Mouse (Mus musculus): ENCODE measurements around the gene Gp1ba. TPM values are rescaled to one million over a fixed set of nuclear protein-coding genes. Genes with fewer than 3 reads are reported as not detected.

The Gp1ba gene
- polyA plus RNA-seq, 1 experiment from 2014 or later, result 0.15 TPM

DNA sequence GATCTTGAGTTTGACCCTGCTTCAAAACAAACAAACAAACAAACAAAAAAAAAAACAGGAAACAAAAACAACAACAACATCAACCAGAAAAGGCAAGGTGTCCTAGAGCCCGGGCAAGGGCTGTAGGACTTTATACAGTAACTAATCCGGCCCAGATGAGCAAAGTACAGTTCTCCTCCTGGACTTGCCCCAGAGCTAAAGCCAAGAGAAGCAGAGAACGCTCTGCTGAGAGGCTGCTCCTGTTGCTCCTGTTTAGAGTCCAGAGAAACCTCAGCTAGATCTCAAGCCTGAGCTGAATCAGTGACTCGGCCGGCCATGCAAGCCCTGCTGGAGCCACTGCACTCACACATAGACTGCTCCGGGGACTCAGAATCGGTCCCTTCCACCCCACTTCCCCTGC lies 8.8 kb upstream of the Gp1ba start:
- Histone ChIP-seq H3K27me3 (no peaks in the 10 kb centered on the region), H3K9me3 (no peaks in the 10 kb centered on the region), H3K27ac (no peak overlapping the region), H3K4me2 (replicated peaks) (no peak overlapping the region), H3K4me3 (no peak overlapping the region), H3K4me1 (no peaks in the 10 kb centered on the region), H3K36me3 (no peaks in the 10 kb centered on the region), H3K9ac (no peak overlapping the region)
- ATAC-seq (ENCODE audit: insufficient number of reproducible peaks, insufficient read depth, low FRiP score, low TSS enrichment), result no peak
- 73% methylated on average over 7 of the region's 7 CpGs for WGBS

DNA sequence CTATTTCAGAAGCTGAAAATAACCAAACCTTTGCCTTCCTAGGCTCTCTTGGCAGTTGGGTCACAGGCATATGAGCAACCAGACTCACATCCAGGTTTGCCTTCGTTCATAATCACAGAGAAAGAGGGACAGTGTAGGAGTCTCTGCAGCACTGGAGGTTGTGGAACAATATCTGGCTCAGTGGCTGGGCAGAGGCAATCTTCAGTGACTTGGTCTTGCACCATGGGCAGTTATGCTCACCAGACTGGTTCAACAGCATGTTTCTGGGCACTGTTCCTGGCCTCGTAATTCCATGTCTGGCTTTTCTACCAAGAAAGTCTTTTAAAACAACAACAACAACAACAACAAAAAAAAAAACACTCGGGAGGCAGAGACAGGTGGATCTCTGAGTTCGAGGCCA lies 3.3 kb upstream of the Gp1ba start:
- Histone ChIP-seq H3K36me3 (no peaks in the 10 kb centered on the region), H3K27ac (no peak overlapping the region), H3K9me3 (no peaks in the 10 kb centered on the region), H3K27me3 (no peaks in the 10 kb centered on the region), H3K9ac (no peak overlapping the region), H3K4me1 (no peaks in the 10 kb centered on the region), H3K4me3 (no peak overlapping the region), H3K4me2 (replicated peaks) (no peak overlapping the region)
- WGBS, result 78% methylated on average over 4 of the region's 4 CpGs
- no peak for ATAC-seq (ENCODE audit: insufficient number of reproducible peaks, insufficient read depth, low FRiP score, low TSS enrichment)

DNA sequence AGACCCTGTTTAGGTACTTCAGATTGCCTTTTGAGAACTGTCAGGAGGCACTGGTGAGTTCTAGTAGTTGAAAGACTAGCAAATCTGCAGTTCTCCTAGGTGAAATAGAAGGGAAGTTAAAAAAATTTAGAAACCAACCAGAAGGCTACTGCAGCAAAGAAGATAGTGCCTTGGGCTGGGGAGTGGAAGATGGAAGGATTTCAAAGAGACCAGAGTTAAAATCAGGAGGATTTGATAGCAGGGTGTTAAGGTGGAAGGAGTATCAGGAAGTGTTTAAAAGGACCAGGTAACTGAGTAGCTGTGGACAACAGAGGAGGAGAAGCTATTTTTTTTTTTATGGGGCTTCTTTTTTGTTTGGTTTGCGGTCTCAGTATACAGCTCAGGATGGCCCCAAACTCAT lies 1.2 kb upstream of the Gp1ba start:
- Histone ChIP-seq H3K27me3 (no peaks in the 10 kb centered on the region), H3K36me3 (peaks cover 3% of the 10 kb centered on the region; the same call in 1 of the 2 replicates), H3K4me2 (replicated peaks) (no peak overlapping the region), H3K4me1 (no peaks in the 10 kb centered on the region), H3K9ac (no peak overlapping the region), H3K4me3 (no peak overlapping the region), H3K27ac (no peak overlapping the region), H3K9me3 (no peaks in the 10 kb centered on the region)
- WGBS, result 100% methylated on average over 1 of the region's 1 CpGs
- ATAC-seq (ENCODE audit: insufficient number of reproducible peaks, insufficient read depth, low FRiP score, low TSS enrichment), result no peak

DNA sequence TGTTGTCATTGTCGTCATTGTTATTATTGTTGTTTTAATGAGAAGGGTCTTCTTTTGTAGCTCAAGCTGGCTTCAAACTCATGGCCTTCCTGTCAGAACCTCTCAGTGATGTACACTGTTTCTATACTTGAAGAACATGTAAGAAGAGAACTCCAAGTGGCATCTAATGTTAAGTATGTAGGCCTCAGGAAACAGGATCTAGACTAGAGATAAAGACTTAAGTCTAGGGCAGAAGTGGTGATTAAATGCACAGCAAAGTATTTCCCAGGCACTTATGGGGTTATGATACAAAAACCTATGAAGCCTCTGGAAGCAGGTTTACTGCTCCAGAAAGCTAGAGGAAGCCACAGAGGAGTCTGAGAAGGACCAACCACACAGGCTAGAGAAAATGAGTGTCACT lies 629 bp upstream of the Gp1ba start:
- no peak overlapping the region for H3K27ac ChIP-seq
- ATAC-seq (ENCODE audit: insufficient number of reproducible peaks, insufficient read depth, low FRiP score, low TSS enrichment), result no peak
- no peaks in the 10 kb centered on the region for H3K9me3 ChIP-seq
- 82% methylated on average over 1 of the region's 1 CpGs for WGBS
- H3K4me1 ChIP-seq, result no peaks in the 10 kb centered on the region
- peaks cover 8% of the 10 kb centered on the region; the same call in 1 of the 2 replicates for H3K36me3 ChIP-seq
- H3K9ac ChIP-seq, result no peak overlapping the region
- H3K4me3 ChIP-seq, result no peak overlapping the region
- H3K27me3 ChIP-seq, result no peaks in the 10 kb centered on the region
- no peak overlapping the region for H3K4me2 ChIP-seq (replicated peaks)

DNA sequence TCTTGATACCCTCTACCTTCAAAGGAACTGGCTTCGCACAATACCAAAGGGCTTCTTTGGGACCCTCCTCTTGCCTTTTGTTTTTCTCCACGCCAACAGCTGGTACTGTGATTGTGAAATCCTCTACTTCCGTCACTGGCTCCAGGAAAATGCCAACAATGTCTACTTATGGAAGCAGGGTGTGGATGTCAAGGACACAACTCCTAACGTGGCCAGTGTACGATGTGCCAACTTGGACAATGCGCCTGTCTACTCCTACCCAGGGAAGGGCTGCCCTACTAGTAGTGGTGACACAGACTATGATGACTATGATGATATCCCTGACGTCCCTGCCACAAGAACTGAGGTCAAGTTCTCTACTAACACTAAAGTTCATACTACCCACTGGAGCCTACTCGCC lies 1.1 kb downstream of the Gp1ba start:
- Histone ChIP-seq H3K9ac (no peak overlapping the region), H3K4me3 (no peak overlapping the region), H3K9me3 (no peaks in the 10 kb centered on the region), H3K4me1 (0 out of 2 replicates have a peak, but pooled peaks cover under 1% of the 10 kb centered on the region), H3K27ac (no peak overlapping the region), H3K4me2 (replicated peaks) (no peak overlapping the region), H3K27me3 (no peaks in the 10 kb centered on the region), H3K36me3 (peaks cover 22% of the 10 kb centered on the region)
- WGBS, result 83% methylated on average over 8 of the region's 8 CpGs
- no peak for ATAC-seq (ENCODE audit: insufficient number of reproducible peaks, insufficient read depth, low FRiP score, low TSS enrichment)

DNA sequence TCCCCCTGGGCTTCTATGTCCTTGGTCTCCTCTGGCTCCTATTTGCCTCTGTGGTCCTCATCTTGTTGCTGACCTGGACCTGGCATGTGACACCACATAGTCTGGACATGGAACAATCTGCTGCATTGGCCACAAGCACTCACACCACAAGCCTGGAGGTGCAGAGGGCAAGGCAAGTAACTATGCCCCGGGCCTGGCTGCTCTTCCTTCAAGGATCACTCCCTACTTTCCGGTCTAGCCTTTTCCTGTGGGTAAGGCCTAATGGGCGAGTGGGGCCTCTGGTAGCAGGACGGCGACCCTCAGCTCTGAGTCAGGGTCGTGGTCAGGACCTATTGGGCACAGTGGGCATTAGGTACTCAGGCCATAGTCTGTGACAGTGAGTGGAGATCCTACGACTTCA lies 2.3 kb downstream of the Gp1ba start:
- Histone ChIP-seq H3K4me3 (no peak overlapping the region), H3K4me1 (peaks cover 12% of the 10 kb centered on the region), H3K4me2 (replicated peaks) (no peak overlapping the region), H3K9ac (no peak overlapping the region), H3K9me3 (no peaks in the 10 kb centered on the region), H3K36me3 (peaks cover 30% of the 10 kb centered on the region), H3K27ac (no peak overlapping the region), H3K27me3 (no peaks in the 10 kb centered on the region)
- ATAC-seq (ENCODE audit: insufficient number of reproducible peaks, insufficient read depth, low FRiP score, low TSS enrichment), result no peak
- WGBS, result 78% methylated on average over 7 of the region's 7 CpGs

DNA sequence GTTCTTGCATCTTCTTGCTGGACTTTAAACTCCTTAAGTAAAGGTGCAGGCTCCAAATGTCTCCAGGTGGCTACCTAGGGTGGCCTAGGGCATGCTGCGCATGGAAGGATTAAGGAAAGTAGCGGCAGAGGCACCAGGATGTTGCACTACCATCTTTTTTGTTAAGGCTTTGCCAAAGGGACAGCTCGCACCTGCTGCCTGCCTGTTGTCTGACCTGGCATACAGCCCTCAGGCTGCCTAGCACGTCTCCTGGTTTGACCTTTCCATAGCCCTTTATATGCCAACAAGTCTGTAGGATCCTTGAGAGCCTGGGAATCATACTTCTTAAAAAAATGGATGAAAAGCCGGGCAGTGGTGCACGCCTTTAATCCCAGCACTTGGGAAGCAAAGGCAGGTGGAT lies 4.1 kb downstream of the Gp1ba start:
- ATAC-seq (ENCODE audit: insufficient number of reproducible peaks, insufficient read depth, low FRiP score, low TSS enrichment), result no peak
- WGBS, result 92% methylated on average over 6 of the region's 6 CpGs
- Histone ChIP-seq H3K4me3 (no peak overlapping the region), H3K27me3 (no peaks in the 10 kb centered on the region), H3K9ac (no peak overlapping the region), H3K9me3 (no peaks in the 10 kb centered on the region), H3K4me2 (replicated peaks) (no peak overlapping the region), H3K27ac (no peak overlapping the region), H3K4me1 (peaks cover 12% of the 10 kb centered on the region), H3K36me3 (peaks cover 30% of the 10 kb centered on the region)

DNA sequence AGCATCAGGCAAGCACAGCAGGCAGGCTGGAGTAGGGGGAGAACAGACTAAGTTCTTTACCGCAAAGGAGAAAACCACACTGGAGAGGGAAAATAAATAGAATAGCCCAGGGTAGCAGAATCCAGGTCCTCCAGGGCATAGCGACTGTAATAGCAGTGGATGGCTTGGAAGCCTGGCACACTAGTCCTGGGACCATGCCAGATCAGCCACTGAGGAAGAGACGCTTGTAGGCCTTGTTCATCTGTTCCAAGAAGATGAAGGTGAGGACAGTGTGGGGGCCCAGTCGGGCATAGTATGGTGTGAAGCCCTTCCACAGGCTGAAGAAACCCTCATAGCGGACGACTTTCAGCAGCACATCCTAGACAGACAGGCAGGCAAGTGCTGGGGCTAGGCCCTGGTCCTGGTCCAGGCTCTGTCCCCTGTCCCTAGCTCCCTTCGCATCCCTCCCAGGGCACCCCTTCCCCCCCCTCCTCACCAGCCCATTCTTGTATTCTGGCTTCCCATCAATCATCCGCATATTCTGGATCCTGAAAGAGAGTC lies 5.7 kb downstream of the Gp1ba start:
- Histone ChIP-seq H3K4me3 (no peak overlapping the region), H3K27me3 (no peaks in the 10 kb centered on the region), H3K4me2 (replicated peaks) (no peak overlapping the region), H3K9ac (peak overlapping the region; percentile 17; the same call in 1 of the 2 replicates), H3K27ac (no peak overlapping the region), H3K9me3 (no peaks in the 10 kb centered on the region), H3K36me3 (peaks cover 43% of the 10 kb centered on the region), H3K4me1 (peaks cover 25% of the 10 kb centered on the region)
- WGBS, result 98% methylated on average over 8 of the region's 8 CpGs
- no peak for ATAC-seq (ENCODE audit: insufficient number of reproducible peaks, insufficient read depth, low FRiP score, low TSS enrichment)

DNA sequence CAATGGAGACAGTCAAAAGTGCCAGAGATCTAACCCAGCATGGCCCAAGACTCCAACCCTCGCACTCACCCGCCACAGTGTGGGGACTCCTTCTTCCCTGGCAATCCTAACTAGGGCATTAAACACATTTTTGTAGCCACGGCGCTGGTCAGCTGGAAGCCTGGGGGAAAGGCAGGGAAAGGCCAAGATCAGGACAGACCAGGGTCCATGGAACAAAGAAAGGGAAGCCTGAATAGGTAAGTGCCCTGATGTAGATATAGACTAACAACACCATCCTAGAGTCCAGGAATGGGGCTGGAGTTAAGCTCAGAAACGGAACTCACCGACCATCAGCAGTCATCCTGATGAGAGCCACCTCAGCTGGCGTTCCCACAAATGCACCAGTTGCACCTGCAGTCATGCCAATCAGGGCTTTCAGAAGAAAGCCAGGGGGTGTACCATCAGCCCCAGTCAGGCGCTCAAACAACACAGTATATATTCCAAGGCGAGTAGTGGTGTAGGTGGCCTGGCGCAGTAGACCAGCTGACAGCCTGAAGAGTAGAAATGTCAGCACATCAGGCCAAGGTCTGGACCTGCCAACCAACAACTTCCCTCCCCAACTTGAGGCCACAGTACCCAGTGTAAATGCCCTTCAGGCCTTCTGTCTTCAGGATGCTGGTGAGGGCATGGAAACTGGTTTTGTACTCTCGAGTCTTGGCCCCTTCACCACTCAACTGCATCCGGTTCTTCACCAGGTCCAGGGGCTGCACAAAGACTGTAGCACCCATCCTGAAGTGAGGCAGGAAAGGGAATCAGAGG lies 6.7 kb downstream of the Gp1ba start:
- peaks cover 27% of the 10 kb centered on the region for H3K4me1 ChIP-seq
- WGBS, result 90% methylated on average over 12 of the region's 12 CpGs
- peak overlapping the region; percentile 81 for H3K4me3 ChIP-seq
- H3K9me3 ChIP-seq, result no peaks in the 10 kb centered on the region
- peaks cover 52% of the 10 kb centered on the region for H3K36me3 ChIP-seq
- ATAC-seq (ENCODE audit: insufficient number of reproducible peaks, insufficient read depth, low FRiP score, low TSS enrichment), result no peak
- H3K27ac ChIP-seq, result peak overlapping the region; percentile 94; the same call in 1 of the 2 replicates
- peak overlapping the region; percentile 85 for H3K4me2 ChIP-seq (replicated peaks)
- H3K9ac ChIP-seq, result peak overlapping the region; percentile 88
- no peaks in the 10 kb centered on the region for H3K27me3 ChIP-seq

DNA sequence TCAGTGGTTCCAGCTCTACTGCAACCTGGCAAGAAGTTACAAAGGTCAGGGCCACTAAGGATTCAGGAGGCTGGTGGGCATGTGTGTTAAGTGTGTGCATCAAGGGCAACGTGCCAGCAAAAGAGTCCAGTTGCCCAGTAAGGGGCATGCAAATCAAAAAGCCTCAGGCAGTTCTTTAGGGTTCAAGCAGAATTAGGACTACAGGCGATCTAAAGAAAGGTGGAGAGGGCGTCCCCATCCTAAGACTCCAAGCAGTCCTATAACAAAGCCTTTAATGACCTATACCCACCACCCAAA lies 7.3 kb downstream of the Gp1ba start:
- H3K9ac ChIP-seq, result peak overlapping the region; percentile 88
- peak overlapping the region; percentile 81 for H3K4me3 ChIP-seq
- peaks cover 29% of the 10 kb centered on the region for H3K4me1 ChIP-seq
- 15% methylated on average over 3 of the region's 3 CpGs for WGBS
- peak overlapping the region; percentile 94; the same call in 1 of the 2 replicates for H3K27ac ChIP-seq
- no peaks in the 10 kb centered on the region for H3K27me3 ChIP-seq
- ATAC-seq (ENCODE audit: insufficient number of reproducible peaks, insufficient read depth, low FRiP score, low TSS enrichment), result no peak; the same call in 1 of the 2 replicates
- peak overlapping the region; percentile 85 for H3K4me2 ChIP-seq (replicated peaks)
- H3K9me3 ChIP-seq, result no peaks in the 10 kb centered on the region
- H3K36me3 ChIP-seq, result peaks cover 57% of the 10 kb centered on the region

DNA sequence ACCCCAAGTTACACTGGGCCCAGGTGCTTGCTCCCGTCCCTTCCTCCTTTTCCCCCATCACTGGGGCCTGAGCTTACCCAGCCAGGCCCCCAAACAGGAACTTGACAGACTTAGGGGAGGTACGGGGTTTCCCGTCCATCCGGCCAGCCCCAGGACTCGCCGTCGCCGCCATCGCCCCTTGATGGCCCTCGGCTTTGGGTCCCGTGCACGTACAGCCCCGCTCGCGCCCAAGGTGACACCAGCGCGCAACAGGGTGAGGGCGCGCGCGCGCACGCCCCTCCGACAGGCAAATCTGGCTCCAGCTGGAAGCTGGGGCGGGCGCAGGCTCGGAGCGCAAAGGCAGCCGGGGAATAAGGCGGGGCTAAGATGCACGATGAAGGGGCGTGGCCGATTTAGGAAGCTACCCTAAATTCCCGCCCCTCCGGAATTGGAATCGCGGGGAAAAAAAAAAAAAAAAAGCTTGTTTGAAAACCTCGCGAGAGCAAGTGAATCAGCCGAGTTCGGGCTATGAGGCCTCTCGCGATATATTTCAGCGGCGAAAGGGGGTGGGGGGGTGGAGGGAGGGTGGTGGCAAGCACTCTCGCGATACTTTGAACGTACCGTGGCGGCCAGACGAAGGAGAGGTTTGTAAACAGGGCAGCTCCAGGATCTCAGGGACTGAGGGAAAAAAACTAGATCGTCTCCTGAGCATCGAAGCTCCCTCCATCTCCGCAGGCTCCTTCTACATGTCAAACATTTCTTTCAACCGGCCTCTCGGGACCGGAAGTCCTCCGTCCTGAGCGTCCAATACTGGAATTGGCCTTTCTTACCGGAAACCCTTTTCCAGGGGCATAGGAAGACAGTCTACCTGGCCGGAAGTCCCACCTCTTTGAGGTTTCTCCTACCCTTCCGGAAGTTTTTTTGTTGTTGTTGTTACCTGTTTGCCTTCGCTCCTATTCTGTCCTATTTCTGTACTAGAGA lies 8.0 kb downstream of the Gp1ba start, which contains the start of the genes Rnf167 and Slc25a11:
Gene Rnf167, plus strand, starts transcription at position 545 of the 960 bp plus-strand sequence.
Gene Slc25a11, minus strand, starts transcription at position 789 of the 960 bp plus-strand sequence.
- WGBS, result under 1% methylated on average over 63 of the region's 63 CpGs
- no peaks in the 10 kb centered on the region for H3K27me3 ChIP-seq
- peaks cover 64% of the 10 kb centered on the region for H3K36me3 ChIP-seq
- H3K4me2 ChIP-seq (replicated peaks), result peak within 1 kb of the TSS; percentile 98
- no peaks in the 10 kb centered on the region for H3K9me3 ChIP-seq
- peak within 1 kb of the TSS; percentile 81 for H3K4me3 ChIP-seq
- H3K27ac ChIP-seq, result peak within 1 kb of the TSS; percentile 94
- peak within 1 kb of the TSS; percentile 88 for H3K9ac ChIP-seq
- peaks cover 31% of the 10 kb centered on the region for H3K4me1 ChIP-seq
- peak; percentile 79 for ATAC-seq (ENCODE audit: insufficient number of reproducible peaks, insufficient read depth, low FRiP score, low TSS enrichment)
